Mouse (Mus musculus) bone marrow macrophage, adult 2 months (primary cell): ENCODE measurements at regions not wholly inside any gene's neighbourhood (a gene's known extent, or its start where the extent isn't known, plus 50 kb on each side); places are given as distances from the start of the nearest gene placed in this dataset.

Experiments
- CTCF ChIP-seq: IDR thresholded peaks from 2 replicates; pipeline ENCODE4 v1.5.1; 2012; ENCODE audit warnings: low read depth, mild to moderate bottlenecking, low read length, moderate library complexity
- POLR2A ChIP-seq: IDR thresholded peaks from 2 replicates; pipeline ENCODE4 v1.6.1; 2012; ENCODE audit warnings: mild to moderate bottlenecking, low read depth, low read length, borderline replicate concordance

DNA sequence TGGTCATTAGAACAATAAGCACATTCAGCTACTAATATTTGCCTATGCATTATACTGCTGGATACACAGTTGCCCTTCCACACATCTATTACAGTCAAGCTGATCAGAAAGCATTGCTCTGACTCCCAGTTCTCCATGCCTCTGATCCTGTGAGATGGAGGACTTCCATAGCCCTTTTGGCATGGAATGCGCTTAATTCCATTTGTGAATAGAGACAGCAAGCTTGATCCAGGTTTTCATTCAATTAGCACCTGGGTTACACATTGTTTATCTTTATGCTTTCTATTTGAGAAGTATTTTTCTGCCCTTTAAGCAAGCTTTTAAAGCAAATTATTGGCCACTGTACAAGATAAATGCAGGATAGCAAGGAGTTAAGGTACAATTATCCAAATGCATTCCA is 158.9 kb upstream of the Ap5m1 start:
- no peak for TF ChIP-seq CTCF
- TF ChIP-seq POLR2A = no peak
